Mouse (Mus musculus) myocyte (in vitro differentiated cells): ENCODE data around the gene Akap13.
"Not testable (repeated sequence)": the region's sequence is repeated elsewhere in the genome, so short reads cannot be mapped to it uniquely, and the experiment has no call there.

Experiments used
- CEBPB ChIP-seq: IDR thresholded peaks from 2 replicates; pipeline ENCODE4 v1.6.1; 2011; ENCODE audit warnings: mild to moderate bottlenecking, moderate library complexity; ENCODE audit not compliant: poor library complexity, insufficient read depth, severe bottlenecking
- MAX ChIP-seq: IDR thresholded peaks from one replicate; pipeline ENCODE4 v1.6.1; 2011; ENCODE audit warnings: low read depth, mild to moderate bottlenecking, control low read depth
- MYOD1 ChIP-seq, 3 experiments: IDR thresholded peaks; one replicate each; pipeline ENCODE4 v1.6.1; 2011; ENCODE audit warnings: control low read depth in 2 of 3, low read depth in 2 of 3, mild to moderate bottlenecking in 2 of 3, moderate library complexity in 1 of 3; ENCODE audit not compliant: insufficient read length in 2 of 3, control insufficient read depth in 1 of 3
- MYOG ChIP-seq, 3 experiments: IDR thresholded peaks; one replicate each; pipeline ENCODE4 v1.6.1; 2011; ENCODE audit warnings: control low read depth in 2 of 3, low read depth in 2 of 3, mild to moderate bottlenecking in 2 of 3; ENCODE audit not compliant: insufficient read length in 2 of 3, control insufficient read depth in 1 of 3, insufficient read depth in 1 of 3
- POLR2A ChIP-seq: IDR thresholded peaks from one replicate; pipeline ENCODE4 v1.6.1; 2011; ENCODE audit warnings: low read depth, mild to moderate bottlenecking, control low read depth, moderate library complexity; ENCODE audit not compliant: insufficient read length
- TCF3 ChIP-seq: IDR thresholded peaks from one replicate; pipeline ENCODE4 v1.6.1; 2011; ENCODE audit warnings: low read depth, control low read depth; ENCODE audit not compliant: insufficient read length

DNA sequence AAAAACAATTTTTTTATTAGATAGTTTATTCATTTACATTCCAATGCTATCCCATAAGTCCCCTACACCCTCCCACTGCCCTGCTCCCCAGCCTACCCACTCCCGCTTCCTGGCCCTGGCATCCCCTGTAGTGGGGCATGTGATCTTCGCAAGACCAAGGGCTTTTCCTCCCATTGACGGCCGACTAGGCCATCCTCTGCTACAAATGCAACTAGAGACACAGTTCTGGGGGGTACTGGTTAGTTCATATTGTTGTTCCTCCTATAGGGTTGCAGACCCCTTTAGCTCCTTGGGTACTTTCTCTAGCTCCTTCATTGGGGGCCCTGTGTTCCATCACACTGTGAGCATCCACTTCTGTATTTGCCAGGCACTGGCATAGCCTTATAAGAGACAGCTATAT is 161.9 kb downstream of the Akap13 start:
- not testable (repeated sequence) for TF ChIP-seq MAX; MYOD1 (IDR thresholded peaks at IDR 0.05; ENCODE audit: control insufficient read depth in 1 of 3, insufficient read length in 2 of 3, low read depth in 2 of 3); TCF3; CEBPB; POLR2A; MYOG (IDR thresholded peaks at IDR 0.05; ENCODE audit: control insufficient read depth in 1 of 3, insufficient read depth in 1 of 3, insufficient read length in 2 of 3, low read depth in 2 of 3)
